Mouse (Mus musculus) liver, adult 2 months (tissue): ENCODE measurements at regions not wholly inside any gene's neighbourhood (a gene's known extent, or its start where the extent isn't known, plus 50 kb on each side); places are given as distances from the start of the nearest gene placed in this dataset.

Source experiments
- DNase-seq: peaks from one replicate; pipeline ENCODE4 v3.0.0-alpha.2; 2011; ENCODE audit warnings: low read depth, low spot score; ENCODE audit errors: extremely low read depth
- H3K27ac ChIP-seq: fragments of 200-500 bp; replicated peaks from 2 replicates; pipeline ENCODE4 v1.5.1; 2012; ENCODE audit warnings: low read depth, mild to moderate bottlenecking, control low read depth, inconsistent platforms, low read length; ENCODE audit not compliant: insufficient read depth
- H3K27me3 ChIP-seq: fragments of 200-500 bp; 2 replicates; pipeline ENCODE4 v1.6.1; 2012; ENCODE audit warnings: mild to moderate bottlenecking, moderate library complexity, low read length, inconsistent platforms; ENCODE audit not compliant: control insufficient read depth, insufficient read depth
- H3K36me3 ChIP-seq: fragments of 200-500 bp; 2 replicates; pipeline ENCODE4 v1.6.1; 2012; ENCODE audit warnings: low read length, inconsistent platforms; ENCODE audit not compliant: control insufficient read depth, insufficient read depth
- H3K4me1 ChIP-seq: fragments of 200-500 bp; 2 replicates; pipeline ENCODE4 v1.6.1; 2011; ENCODE audit warnings: low read length; ENCODE audit not compliant: control insufficient read depth, insufficient read depth
- H3K4me3 ChIP-seq: fragments of 200-500 bp; 2 replicates; pipeline ENCODE4 v1.5.1; 2011; ENCODE audit warnings: low read depth, mild to moderate bottlenecking, control low read depth, low read length, moderate library complexity; ENCODE audit not compliant: insufficient read depth
- H3K79me2 ChIP-seq: fragments of 200-500 bp; 2 replicates; pipeline ENCODE4 v1.6.1; 2012; ENCODE audit warnings: inconsistent platforms, mild to moderate bottlenecking, low read length, moderate library complexity; ENCODE audit not compliant: control insufficient read depth, insufficient read depth
- H3K9ac ChIP-seq: fragments of 200-500 bp; 2 replicates; pipeline ENCODE4 v1.6.1; 2012; ENCODE audit warnings: low read depth, mild to moderate bottlenecking, control low read depth, inconsistent platforms, low read length
- CTCF ChIP-seq: fragments of 200-500 bp; IDR thresholded peaks from 2 replicates; pipeline ENCODE4 v1.5.1; 2011; ENCODE audit warnings: low read depth, low read length, control low read depth
- POLR2A ChIP-seq: fragments of 200-500 bp; IDR thresholded peaks from 2 replicates; pipeline ENCODE4 v1.6.1; 2011; ENCODE audit warnings: low read length, control low read depth; ENCODE audit not compliant: insufficient read depth; ENCODE audit errors: extremely low read depth
- WGBS: fragments of 180-500 bp; shearing (Covaris S2); methylation state at CpG from one replicate; pipeline ENCODE4 v1.1.7; 2018; 5-methylcytosine and 5-hydroxymethylcytosine counted together

DNA sequence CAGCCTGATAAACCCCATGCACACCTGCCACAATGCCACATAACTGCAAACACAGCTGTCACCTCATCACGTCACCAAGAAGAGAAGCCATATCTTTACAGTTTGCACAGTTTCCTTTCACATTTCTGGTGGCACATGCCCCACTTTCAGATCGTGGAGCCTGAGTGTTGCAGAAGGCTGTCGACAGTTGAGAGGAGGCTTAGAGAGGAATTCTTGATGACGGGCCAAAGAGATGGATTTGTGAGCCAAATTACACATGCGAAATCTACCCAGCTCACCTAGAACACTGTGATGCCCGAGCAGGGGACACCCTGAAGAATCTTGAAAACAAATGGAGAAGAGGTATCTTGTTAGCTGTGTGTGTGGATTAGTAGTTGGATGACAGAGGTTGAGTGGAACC lies 77.4 kb downstream of the Cmpk2 start:
- 81% methylated on average over 6 of the region's 6 CpGs for WGBS
- no peak for TF ChIP-seq CTCF
- no peaks in the 10 kb centered on the region for H3K4me1 ChIP-seq
- no peaks in the 10 kb centered on the region for H3K27me3 ChIP-seq
- H3K79me2 ChIP-seq: no peaks in the 10 kb centered on the region
- H3K27ac ChIP-seq: no peak overlapping the region
- no peak for DNase-seq
- no peak overlapping the region for H3K4me3 ChIP-seq
- no peaks in the 10 kb centered on the region for H3K36me3 ChIP-seq
- no peak overlapping the region for H3K9ac ChIP-seq

DNA sequence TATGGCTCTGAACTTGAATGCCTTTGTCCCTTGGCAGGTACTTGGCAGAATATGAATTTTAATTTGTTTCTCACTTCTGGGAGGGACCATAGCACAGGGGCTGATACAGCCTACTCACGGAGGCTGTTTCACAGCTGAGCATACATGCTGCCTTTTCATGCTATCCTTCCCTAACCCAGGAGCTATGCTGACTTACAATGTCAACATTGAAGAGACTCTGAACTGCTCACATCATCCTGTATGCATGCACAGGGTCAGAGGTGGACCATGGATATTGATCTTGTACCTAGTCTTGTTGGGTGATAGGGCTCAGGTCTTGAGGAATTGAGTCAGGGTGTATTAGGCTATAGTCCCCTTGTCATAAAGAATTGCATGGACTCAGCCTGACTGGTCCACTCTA lies 74.5 kb downstream of the Cmpk2 start:
- DNase-seq: no peak
- Histone ChIP-seq H3K27me3 (no peaks in the 10 kb centered on the region), H3K36me3 (no peaks in the 10 kb centered on the region), H3K27ac (no peak overlapping the region), H3K79me2 (no peaks in the 10 kb centered on the region), H3K4me1 (no peaks in the 10 kb centered on the region), H3K9ac (no peak overlapping the region), H3K4me3 (no peak overlapping the region)
- TF ChIP-seq CTCF (no peak), POLR2A (no peak)
- 46% methylated on average over 1 of the region's 1 CpGs for WGBS

DNA sequence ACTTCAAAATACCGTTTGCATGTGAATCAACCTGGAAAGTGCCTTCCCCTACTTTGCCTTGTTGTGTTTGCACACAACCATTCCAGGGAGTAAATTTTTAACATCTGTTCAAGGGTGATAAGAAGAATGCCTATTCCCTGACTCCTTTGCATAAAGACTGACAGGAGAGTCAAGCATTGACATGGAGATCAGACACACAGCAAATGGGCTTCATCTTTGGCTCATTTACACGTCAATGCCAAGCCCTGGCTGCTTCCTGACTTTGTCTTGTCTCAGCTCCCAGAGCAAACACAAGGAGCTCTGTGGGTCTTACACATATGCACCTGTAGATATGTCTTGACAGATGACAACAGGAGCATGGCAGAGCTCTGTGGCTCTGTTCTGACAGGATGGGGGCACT lies 73.4 kb downstream of the Cmpk2 start:
- no peak for TF ChIP-seq POLR2A
- no peak for TF ChIP-seq CTCF
- H3K4me1 ChIP-seq: no peaks in the 10 kb centered on the region
- no peak overlapping the region for H3K4me3 ChIP-seq
- DNase-seq: no peak
- H3K27me3 ChIP-seq: no peaks in the 10 kb centered on the region
- no peak overlapping the region for H3K27ac ChIP-seq
- 51% methylated on average over 2 of the region's 2 CpGs for whole genome bisulfite sequencing
- H3K9ac ChIP-seq: no peak overlapping the region
- H3K36me3 ChIP-seq: no peaks in the 10 kb centered on the region
- no peaks in the 10 kb centered on the region for H3K79me2 ChIP-seq

DNA sequence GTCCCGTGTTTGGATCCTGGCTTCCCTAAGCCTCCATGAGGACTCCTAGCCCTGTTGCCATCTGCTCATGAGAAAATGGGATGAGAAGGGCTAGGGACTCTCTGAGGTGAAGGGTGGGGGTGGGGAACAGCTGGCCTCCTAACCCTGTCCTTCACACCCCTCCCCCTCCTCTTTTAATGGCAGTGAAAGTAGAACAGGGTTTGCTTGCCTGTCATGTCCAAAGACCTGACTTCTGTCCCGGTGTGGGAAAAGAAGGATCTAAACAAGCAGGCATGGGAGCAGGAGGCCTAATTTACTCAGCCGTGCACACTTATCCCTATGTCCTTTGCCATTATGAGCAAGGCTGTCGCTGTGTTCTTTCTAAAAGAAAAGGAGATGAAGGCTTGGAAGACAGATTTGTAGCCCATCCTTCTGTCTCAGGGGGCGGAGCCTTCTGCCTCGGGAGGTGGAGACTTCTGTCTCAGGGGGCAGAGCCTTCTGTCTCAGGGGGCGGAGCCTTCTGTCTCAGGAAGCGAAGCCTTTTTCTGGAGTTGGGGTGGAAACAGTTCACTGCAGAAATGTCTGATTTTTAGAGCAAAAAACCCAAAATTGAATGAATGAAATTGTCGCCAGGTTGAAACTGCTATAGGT lies 66.4 kb downstream of the Cmpk2 start:
- no peaks in the 10 kb centered on the region for H3K79me2 ChIP-seq
- WGBS: 75% methylated on average over 9 of the region's 9 CpGs

DNA sequence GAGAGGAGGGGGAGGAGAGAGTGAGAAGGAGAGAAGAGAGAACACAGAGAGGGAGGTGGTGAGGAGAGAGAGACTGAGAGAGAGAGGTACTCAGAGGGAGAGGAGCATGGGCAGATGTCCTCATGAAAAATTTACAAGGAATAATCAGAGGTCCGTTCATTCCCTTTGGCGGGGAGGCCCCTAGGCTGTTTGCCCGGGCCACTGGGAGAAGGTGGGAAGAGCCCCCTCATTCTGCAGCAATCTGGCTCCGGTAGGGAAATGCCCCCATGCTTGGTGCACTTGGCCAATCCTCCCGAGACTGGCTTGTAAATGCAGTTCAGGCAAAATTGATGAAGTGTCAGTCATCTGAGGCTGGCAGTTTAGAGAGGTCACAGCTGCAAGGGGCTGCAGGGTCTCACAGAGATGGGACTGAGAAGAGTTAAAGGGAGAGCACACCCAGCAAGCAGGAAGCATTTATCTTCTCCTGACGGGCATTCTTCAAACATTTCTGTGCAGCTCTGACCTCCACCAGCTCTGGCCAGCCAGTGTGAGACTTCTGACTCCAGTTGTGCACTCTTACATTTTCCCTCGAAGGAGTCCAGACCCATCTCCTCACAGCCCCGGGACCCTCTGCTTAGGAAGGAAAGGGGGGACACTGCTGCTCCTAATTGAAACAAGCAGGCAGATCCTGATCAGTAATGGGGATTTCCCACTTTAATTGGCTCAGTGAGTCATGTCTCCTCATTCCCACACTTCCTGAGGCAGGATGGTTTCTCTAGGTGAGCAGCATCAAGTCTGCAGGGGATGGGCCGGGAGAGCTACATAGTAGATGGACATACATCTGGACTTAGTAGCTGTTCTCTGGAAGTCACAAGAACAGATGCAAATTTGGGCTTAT lies 65.5 kb downstream of the Cmpk2 start:
- Histone ChIP-seq H3K4me3 (no peak overlapping the region), H3K27ac (no peak overlapping the region), H3K27me3 (no peaks in the 10 kb centered on the region), H3K4me1 (no peaks in the 10 kb centered on the region), H3K9ac (no peak overlapping the region), H3K79me2 (no peaks in the 10 kb centered on the region), H3K36me3 (no peaks in the 10 kb centered on the region)
- no peak for DNase-seq
- TF ChIP-seq CTCF (no peak), POLR2A (no peak)
- 34% methylated on average over 9 of the region's 9 CpGs for WGBS

More for the DNA sequence above, 66.4 kb downstream of the Cmpk2 start:
- no peak for DNase-seq
- TF ChIP-seq POLR2A (no peak), CTCF (no peak)
- H3K4me3 ChIP-seq: no peak overlapping the region
- no peak overlapping the region for H3K27ac ChIP-seq
- no peaks in the 10 kb centered on the region for H3K27me3 ChIP-seq
- no peaks in the 10 kb centered on the region for H3K36me3 ChIP-seq
- H3K9ac ChIP-seq: no peak overlapping the region
- no peaks in the 10 kb centered on the region for H3K4me1 ChIP-seq

DNA sequence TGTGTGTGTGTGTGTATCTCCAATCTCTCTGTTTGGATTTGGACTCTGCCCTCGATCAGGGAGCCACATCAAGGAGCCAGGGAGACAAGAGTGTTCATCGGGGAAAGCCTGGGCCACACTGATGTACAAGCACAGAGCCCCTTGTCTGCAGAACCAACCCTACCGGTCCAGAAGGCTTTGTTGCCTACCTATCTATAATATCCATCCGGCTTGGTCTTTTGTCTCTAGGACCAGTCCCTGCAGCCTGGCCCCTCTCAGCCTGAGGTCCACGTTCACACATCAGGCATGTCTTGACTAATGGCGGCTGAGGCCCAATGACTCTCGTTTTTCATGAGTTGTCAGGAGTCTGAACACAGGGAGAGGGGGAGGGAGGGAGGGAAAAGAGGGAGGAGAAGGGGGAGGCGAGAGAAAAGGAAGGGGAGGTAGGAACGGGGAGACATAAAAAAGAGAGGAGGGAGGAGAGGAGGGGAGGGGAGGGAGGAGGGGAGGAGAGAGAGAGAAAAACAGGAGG lies 64.7 kb downstream of the Cmpk2 start:
- no peaks in the 10 kb centered on the region for H3K79me2 ChIP-seq
- H3K9ac ChIP-seq: no peak overlapping the region
- H3K36me3 ChIP-seq: no peaks in the 10 kb centered on the region
- no peaks in the 10 kb centered on the region for H3K4me1 ChIP-seq
- TF ChIP-seq POLR2A: no peak
- WGBS: 66% methylated on average over 9 of the region's 9 CpGs
- no peak overlapping the region for H3K4me3 ChIP-seq
- H3K27me3 ChIP-seq: no peaks in the 10 kb centered on the region
- no peak for DNase-seq
- H3K27ac ChIP-seq: no peak overlapping the region
